Mouse (Mus musculus) MN1 (cell line): Measurements from ENCODE around the gene Ambp.
A peak's percentile ranks its signal among the peaks of the same experiment; 100 is the strongest.

ENCODE experiments used
- DNase-seq: peaks from one replicate; pipeline ENCODE4 v3.0.0-alpha.2; 2016; ENCODE audit warnings: low spot score

Ambp gene

GRCm38 (mm10) chr4:63154699-63155098 lies at the start of gene Ambp:
Ambp (minus strand) TSS chr4:63154799.
- no peak for DNase-seq

- no peak for DNase-seq
Measured at GRCm38 (mm10) chr4:63203874-63204273, 49.3 kb upstream of the Ambp start.

GRCm38 (mm10) chr4:63199366-63199765 lies 44.8 kb upstream of the Ambp start:
- DNase-seq = no peak

GRCm38 (mm10) chr4:63194366-63194765 lies 39.8 kb upstream of the Ambp start:
- DNase-seq = no peak

GRCm38 (mm10) chr4:63191641-63192040 lies 37.0 kb upstream of the Ambp start:
- no peak for DNase-seq

GRCm38 (mm10) chr4:63186281-63186870 lies 31.8 kb upstream of the Ambp start:
- DNase-seq = no peak

GRCm38 (mm10) chr4:63181556-63181955 lies 27.0 kb upstream of the Ambp start:
- DNase-seq = no peak

- no peak for DNase-seq
Measured at GRCm38 (mm10) chr4:63171969-63172685, 17.5 kb upstream of the Ambp start, which contains the start of gene Kif12. Kif12 (minus strand) TSS chr4:63172131.

- DNase-seq = no peak
Measured at GRCm38 (mm10) chr4:63171122-63171521, 16.5 kb upstream of the Ambp start.

- DNase-seq = no peak
Measured at GRCm38 (mm10) chr4:63170061-63170460, 15.5 kb upstream of the Ambp start.

GRCm38 (mm10) chr4:63166323-63166722 lies 11.7 kb upstream of the Ambp start:
- DNase-seq = no peak

GRCm38 (mm10) chr4:63165636-63166035 lies 11.0 kb upstream of the Ambp start:
- DNase-seq = no peak

- DNase-seq = peak; percentile 19
Measured at GRCm38 (mm10) chr4:63158961-63159592, 4.5 kb upstream of the Ambp start.

GRCm38 (mm10) chr4:63158192-63158591 lies 3.6 kb upstream of the Ambp start:
- no peak for DNase-seq

GRCm38 (mm10) chr4:63156726-63157634 lies 2.4 kb upstream of the Ambp start:
- DNase-seq = no peak

GRCm38 (mm10) chr4:63155596-63155995 lies 997 bp upstream of the Ambp start:
- DNase-seq = no peak

GRCm38 (mm10) chr4:63154028-63154427 lies 571 bp downstream of the Ambp start:
- no peak for DNase-seq

- no peak for DNase-seq
Measured at GRCm38 (mm10) chr4:63151127-63151526, 3.5 kb downstream of the Ambp start.

- no peak for DNase-seq
Measured at GRCm38 (mm10) chr4:63147268-63147667, 7.3 kb downstream of the Ambp start.

- DNase-seq = no peak
Measured at GRCm38 (mm10) chr4:63129891-63130624, 24.5 kb downstream of the Ambp start.

- no peak for DNase-seq
Measured at GRCm38 (mm10) chr4:63124861-63125466, 29.6 kb downstream of the Ambp start.
